Mouse (Mus musculus) C2C12 (cell line): ENCODE data around the gene Artn.

ENCODE experiments used
- CTCF ChIP-seq: IDR thresholded peaks from one replicate; pipeline ENCODE4 v1.5.1; 2011; ENCODE audit not compliant: control insufficient read depth, insufficient read depth, insufficient read length
- FOSL1 ChIP-seq: IDR thresholded peaks from one replicate; pipeline ENCODE4 v1.8.0; 2011; ENCODE audit warnings: mild to moderate bottlenecking, low read length; ENCODE audit not compliant: poor library complexity, insufficient read depth, severe bottlenecking
- MAX ChIP-seq: IDR thresholded peaks from one replicate; pipeline ENCODE4 v1.6.1; 2011; ENCODE audit warnings: mild to moderate bottlenecking, control low read depth
- USF1 ChIP-seq: IDR thresholded peaks from one replicate; pipeline ENCODE4 v1.6.1; 2011; ENCODE audit warnings: low read depth, mild to moderate bottlenecking, control low read depth, moderate library complexity

DNA sequence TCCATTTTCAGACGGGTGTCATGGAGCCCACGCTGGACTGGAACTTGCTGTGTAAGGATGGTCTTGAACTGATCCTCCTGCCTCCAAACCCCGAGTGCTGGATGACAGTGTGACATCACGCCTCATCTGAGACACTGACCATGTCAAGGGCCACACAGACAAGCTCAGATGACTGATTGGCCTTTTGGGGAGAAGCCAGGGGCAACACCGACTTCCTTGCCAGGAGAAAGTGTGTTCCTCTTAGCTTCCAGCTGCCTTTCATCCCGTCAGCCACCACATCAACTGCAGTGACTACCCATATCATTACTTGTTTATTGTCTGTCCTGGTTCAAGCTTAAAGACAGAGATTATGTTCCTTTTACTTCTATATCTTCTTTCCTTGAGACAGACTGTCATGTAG, 4.6 kb downstream of the Artn start:
- TF ChIP-seq CTCF = no peak
- no peak for TF ChIP-seq MAX
- no peak for TF ChIP-seq USF1
- no peak for TF ChIP-seq FOSL1
